Mouse (Mus musculus) hindbrain, embryonic 11.5 days (tissue): ENCODE measurements at regions not wholly inside any gene's neighbourhood (a gene's known extent, or its start where the extent isn't known, plus 50 kb on each side); places are given as distances from the start of the nearest gene placed in this dataset.

Experiments
- ATAC-seq: fragments of 200-750 bp; cut with Nextera tagmentation; 2 replicates; pipeline ENCODE4 v1.8.0; 2017; ENCODE audit warnings: mild to moderate bottlenecking, moderate TSS enrichment, moderate library complexity; ENCODE audit not compliant: low FRiP score
- DNase-seq: peaks from one replicate; pipeline ENCODE4 v3.0.0-alpha.2; 2015; ENCODE audit warnings: low spot score
- H3K27ac ChIP-seq: fragments of 300-500 bp; sonication (generic); 2 replicates; pipeline ENCODE4 v1.5.1; 2014; ENCODE audit warnings: mild to moderate bottlenecking, low read depth, low read length
- H3K27me3 ChIP-seq: fragments of 300-500 bp; sonication (generic); 2 replicates; pipeline ENCODE4 v1.6.1; 2014; ENCODE audit warnings: mild to moderate bottlenecking, low read length, moderate library complexity, mixed read lengths; ENCODE audit not compliant: control insufficient read depth, insufficient read depth
- H3K36me3 ChIP-seq: fragments of 300-500 bp; sonication (generic); 2 replicates; pipeline ENCODE4 v1.6.1; 2014; ENCODE audit warnings: mild to moderate bottlenecking, low read length, moderate library complexity, mixed read lengths; ENCODE audit not compliant: control insufficient read depth, insufficient read depth
- H3K4me1 ChIP-seq: fragments of 300-500 bp; sonication (generic); replicated peaks from 2 replicates; pipeline ENCODE4 v1.6.1; 2014; ENCODE audit warnings: low read length, mixed read lengths; ENCODE audit not compliant: control insufficient read depth, insufficient read depth
- H3K4me2 ChIP-seq: fragments of 300-500 bp; sonication (generic); replicated peaks from 2 replicates; pipeline ENCODE4 v1.6.1; 2014; ENCODE audit warnings: mild to moderate bottlenecking, low read depth, low read length
- H3K4me3 ChIP-seq: fragments of 300-500 bp; sonication (generic); 2 replicates; pipeline ENCODE4 v1.5.1; 2014; ENCODE audit warnings: low read depth, low read length
- H3K9ac ChIP-seq: fragments of 300-500 bp; sonication (generic); 2 replicates; pipeline ENCODE4 v1.6.1; 2014; ENCODE audit warnings: low read depth, low read length
- H3K9me3 ChIP-seq: fragments of 300-500 bp; sonication (generic); 2 replicates; pipeline ENCODE4 v1.6.1; 2016; ENCODE audit warnings: low read length; ENCODE audit not compliant: control insufficient read depth
- WGBS: fragments of 180-500 bp; shearing (Covaris S2); extraction: QIAGEN DNeasy Blood & Tissue Kit; methylation state at CpG from one replicate; pipeline ENCODE4 v1.1.7; 2014; 5-methylcytosine and 5-hydroxymethylcytosine counted together

- peak overlapping the region; percentile 28 for H3K4me2 ChIP-seq
- DNase-seq, result peak; percentile 58
Measured at GRCm38 (mm10) chr10:87351079-87351399, 142.4 kb downstream of the Ascl1 start.

GRCm38 (mm10) chr10:87335176-87335575, 158.3 kb downstream of the Ascl1 start:
- 91% methylated on average over 3 of the region's 3 CpGs for WGBS
- Histone ChIP-seq H3K36me3 (no peaks in the 10 kb centered on the region), H3K4me2 (no peak overlapping the region), H3K9me3 (no peaks in the 10 kb centered on the region), H3K4me3 (no peak overlapping the region), H3K27me3 (no peaks in the 10 kb centered on the region), H3K4me1 (no peaks in the 10 kb centered on the region), H3K9ac (no peak overlapping the region), H3K27ac (no peak overlapping the region)
- ATAC-seq (no peak), DNase-seq (no peak)

More at GRCm38 (mm10) chr10:87351079-87351399, 142.4 kb downstream of the Ascl1 start:
- no peak overlapping the region for H3K4me3 ChIP-seq
- no peaks in the 10 kb centered on the region for H3K27me3 ChIP-seq
- ATAC-seq, result peak; percentile 55; the same call in 1 of the 2 replicates
- peak overlapping the region; percentile 77 for H3K27ac ChIP-seq
- H3K4me1 ChIP-seq, result peaks cover 3% of the 10 kb centered on the region; the same call in 1 of the 2 replicates
- H3K9ac ChIP-seq, result peak overlapping the region; percentile 31; the same call in 1 of the 2 replicates
- no peaks in the 10 kb centered on the region for H3K9me3 ChIP-seq
- 31% methylated on average over 8 of the region's 8 CpGs for WGBS
- H3K36me3 ChIP-seq, result no peaks in the 10 kb centered on the region

- no peaks in the 10 kb centered on the region for H3K27me3 ChIP-seq
- no peak for ATAC-seq
- no peaks in the 10 kb centered on the region for H3K4me1 ChIP-seq
- H3K27ac ChIP-seq, result no peak overlapping the region
- no peaks in the 10 kb centered on the region for H3K36me3 ChIP-seq
- WGBS, result 53% methylated on average over 6 of the region's 6 CpGs
- no peak for DNase-seq
- no peak overlapping the region for H3K9ac ChIP-seq
- H3K9me3 ChIP-seq, result no peaks in the 10 kb centered on the region
- no peak overlapping the region for H3K4me3 ChIP-seq
- no peak overlapping the region for H3K4me2 ChIP-seq
Measured at GRCm38 (mm10) chr10:87333311-87333710, 160.1 kb downstream of the Ascl1 start.

GRCm38 (mm10) chr10:87329471-87329870, 164.0 kb downstream of the Ascl1 start:
- no peak overlapping the region for H3K4me3 ChIP-seq
- DNase-seq (no peak), ATAC-seq (no peak)
- no peaks in the 10 kb centered on the region for H3K4me1 ChIP-seq
- no peaks in the 10 kb centered on the region for H3K9me3 ChIP-seq
- no peak overlapping the region for H3K27ac ChIP-seq
- 94% methylated on average over 2 of the region's 2 CpGs for WGBS
- no peaks in the 10 kb centered on the region for H3K36me3 ChIP-seq
- no peaks in the 10 kb centered on the region for H3K27me3 ChIP-seq
- H3K9ac ChIP-seq, result no peak overlapping the region
- H3K4me2 ChIP-seq, result no peak overlapping the region

GRCm38 (mm10) chr10:87325769-87326168, 167.7 kb downstream of the Ascl1 start:
- ATAC-seq, result no peak
- no peaks in the 10 kb centered on the region for H3K27me3 ChIP-seq
- no peak overlapping the region for H3K27ac ChIP-seq
- H3K4me3 ChIP-seq, result no peak overlapping the region
- H3K9me3 ChIP-seq, result no peaks in the 10 kb centered on the region
- no peaks in the 10 kb centered on the region for H3K36me3 ChIP-seq
- no peaks in the 10 kb centered on the region for H3K4me1 ChIP-seq
- DNase-seq, result peak; percentile 9
- no peak overlapping the region for H3K9ac ChIP-seq
- WGBS, result 60% methylated on average over 6 of the region's 6 CpGs
- no peak overlapping the region for H3K4me2 ChIP-seq

- Histone ChIP-seq H3K27me3 (no peaks in the 10 kb centered on the region), H3K36me3 (no peaks in the 10 kb centered on the region), H3K9me3 (no peaks in the 10 kb centered on the region), H3K4me1 (no peaks in the 10 kb centered on the region), H3K27ac (no peak overlapping the region), H3K4me2 (no peak overlapping the region), H3K4me3 (no peak overlapping the region), H3K9ac (no peak overlapping the region)
- DNase-seq (peak; percentile 7), ATAC-seq (no peak)
- 63% methylated on average over 9 of the region's 9 CpGs for WGBS
Measured at GRCm38 (mm10) chr10:87325143-87325542, 168.3 kb downstream of the Ascl1 start.

GRCm38 (mm10) chr10:87309601-87310062, 183.8 kb downstream of the Ascl1 start:
- peak; percentile 30 for DNase-seq
- WGBS, result 26% methylated on average over 10 of the region's 10 CpGs

GRCm38 (mm10) chr10:87308815-87309396, 184.6 kb downstream of the Ascl1 start:
- H3K4me3 ChIP-seq, result no peak overlapping the region
- H3K4me2 ChIP-seq, result no peak overlapping the region
- no peak overlapping the region for H3K27ac ChIP-seq
- H3K9ac ChIP-seq, result no peak overlapping the region
- no peaks in the 10 kb centered on the region for H3K4me1 ChIP-seq
- DNase-seq, result peak; percentile 20
- 60% methylated on average over 10 of the region's 10 CpGs for WGBS
- H3K27me3 ChIP-seq, result no peaks in the 10 kb centered on the region
- H3K9me3 ChIP-seq, result peaks cover 6% of the 10 kb centered on the region; the same call in 1 of the 2 replicates
- H3K36me3 ChIP-seq, result no peaks in the 10 kb centered on the region
- ATAC-seq, result no peak

More at GRCm38 (mm10) chr10:87309601-87310062, 183.8 kb downstream of the Ascl1 start:
- 0 out of 2 replicates have a peak overlapping the region, but pooled peaks have one; percentile 12 for H3K27ac ChIP-seq
- ATAC-seq, result peak; percentile 76; the same call in 1 of the 2 replicates
- H3K4me2 ChIP-seq, result no peak overlapping the region
- no peak overlapping the region for H3K9ac ChIP-seq
- H3K27me3 ChIP-seq, result no peaks in the 10 kb centered on the region
- no peaks in the 10 kb centered on the region for H3K4me1 ChIP-seq
- H3K4me3 ChIP-seq, result no peak overlapping the region
- peaks cover 6% of the 10 kb centered on the region; the same call in 1 of the 2 replicates for H3K9me3 ChIP-seq
- no peaks in the 10 kb centered on the region for H3K36me3 ChIP-seq

- Histone ChIP-seq H3K9me3 (no peaks in the 10 kb centered on the region), H3K4me3 (no peak overlapping the region)
- ATAC-seq, result no peak
Measured at GRCm38 (mm10) chr10:87297166-87297565, 196.3 kb downstream of the Ascl1 start.

More at GRCm38 (mm10) chr10:87297166-87297565, 196.3 kb downstream of the Ascl1 start:
- no peaks in the 10 kb centered on the region for H3K27me3 ChIP-seq
- no peak overlapping the region for H3K4me2 ChIP-seq
- WGBS, result 75% methylated on average over 5 of the region's 5 CpGs
- DNase-seq, result no peak
- no peaks in the 10 kb centered on the region for H3K4me1 ChIP-seq
- H3K9ac ChIP-seq, result no peak overlapping the region
- no peaks in the 10 kb centered on the region for H3K36me3 ChIP-seq
- H3K27ac ChIP-seq, result no peak overlapping the region
